ENCODE assay signal across 10 mouse cellular contexts in genomic region chr2:104034832-104035472, GRCm38 (mm10). TPM values are rescaled to one million over a fixed set of nuclear protein-coding genes. Genes with fewer than 3 reads are reported as not detected.
DNase-seq lines count a peak whose midpoint lies in the region; ATAC-seq and TF ChIP-seq lines count a peak whose summit lies in the region.
"Had no signal": no experiment of that assay in that cellular context is flagged by ENCODE, and none has a peak within 500 bp of the region (broad histone marks: within the 10 kb centered on the region; RNA-seq: fewer than 3 reads in every experiment).

No protein-coding gene starts in this region.

- peaks cover 15 to 77% of the 10 kb centered on the region in 2 experiments for H3K36me3 ChIP-seq in CH12.LX (replicated peaks in 1 of 2; ENCODE audit: control insufficient read depth in 1 of 2, insufficient read depth in 1 of 2, low read length in 1 of 2)
- H3K36me3 ChIP-seq in liver, embryonic 13.5 days: peaks cover 80% of the 10 kb centered on the region

- H3K79me2 ChIP-seq in CH12.LX (replicated peaks; ENCODE audit: control insufficient read depth, extremely low read depth, insufficient read depth, poor library complexity, severe bottlenecking): no peaks in the 10 kb centered on the region; the same call in 1 of the 2 replicates

- peak; percentile 63 for ATAC-seq in liver, embryonic 13.5 days (ENCODE audit: low read depth)

- H3K9me3 ChIP-seq in CH12.LX (replicated peaks; ENCODE audit: low read length): no peaks in the 10 kb centered on the region
- H3K9me3 ChIP-seq in liver, embryonic 13.5 days (replicated peaks): no peaks in the 10 kb centered on the region
- H3K9me3 ChIP-seq: heart, embryonic 13.5 days had no signal

- no peak for TF ChIP-seq POLR2A in CH12.LX (IDR thresholded peaks at IDR 0.05; ENCODE audit: low read depth, low read length)

- in situ Hi-C loops in CH12.LX (cut with MboI; ENCODE audit: low pct_ligation_motif_present, low pct_unique_long_range_greater_than_20kb, low sequenced_read_pairs): loop anchor here (25.0 kb wide), 1 partner anchor 552 kb away; the partner anchor contains the start of gene Cstf3

- TF ChIP-seq RAD21 in CH12.LX (IDR thresholded peaks at IDR 0.05; ENCODE audit: low read depth, low read length): peak; percentile 88

- H3K4me1 ChIP-seq in CH12.LX (ENCODE audit: control insufficient read depth in 1 of 2, insufficient read depth in 2 of 2): peaks cover 0 to 18% of the 10 kb centered on the region in 2 experiments; a peak in 2 of 4 replicates
- peaks cover 22% of the 10 kb centered on the region for H3K4me1 ChIP-seq in liver, embryonic 13.5 days (replicated peaks)

- H3K9ac ChIP-seq in CH12.LX (ENCODE audit: insufficient read depth, low read depth): no peak overlapping the region
- no peak overlapping the region for H3K9ac ChIP-seq in liver, embryonic 13.5 days

- H3K27me3 ChIP-seq in CH12.LX (replicated peaks): no peaks in the 10 kb centered on the region
- H3K27me3 ChIP-seq in liver, embryonic 13.5 days: no peaks in the 10 kb centered on the region
- H3K27me3 ChIP-seq: heart, embryonic 13.5 days had no signal

- 39% methylated on average over 3 of the region's 3 CpGs for WGBS in liver, embryonic 13.5 days (ENCODE audit: insufficient replicate concordance)

- DNase-seq in CH12.LX (ENCODE audit: extremely low read depth): peak; percentile 41
- peak; percentile 65 to 72 for DNase-seq in adrenal gland, adult 18-20 months (ENCODE audit: low spot score in 2 of 2)
- DNase-seq in embryo, embryonic 10 days (ENCODE audit: low spot score): peak; percentile 84
- peak; percentile 45 for DNase-seq in gastrocnemius, postnatal 14 days
- DNase-seq in kidney, postnatal 14 days: peak; percentile 69
- peak; percentile 40 for DNase-seq in liver, embryonic 13.5 days
- DNase-seq in ovary, adult 18-20 months (ENCODE audit: low spot score): peak; percentile 31
- peak; percentile 41 for DNase-seq in thymus, postnatal 25 days

- dilution Hi-C loops in CH12.LX (cut with MboI; ENCODE audit: extremely low pct_ligation_motif_present, extremely low pct_unique_long_range_greater_than_20kb, low sequenced_read_pairs): no loop called here

- TF ChIP-seq CTCF in CH12.LX (conservative IDR thresholded peaks at IDR 0.05 in 1 of 2, IDR thresholded peaks at IDR 0.05 in 1 of 2; ENCODE audit: low read depth in 2 of 2, low read length in 2 of 2): peak; percentile 92 to 96

- H3K4me3 ChIP-seq in CH12.LX (replicated peaks in 1 of 3; ENCODE audit: low read depth in 2 of 3, low read length in 2 of 3, poor library complexity in 1 of 3): no peak overlapping the region
- no peak overlapping the region for H3K4me3 ChIP-seq in liver, embryonic 13.5 days (replicated peaks)
- H3K4me3 ChIP-seq: heart, embryonic 13.5 days had no signal

- H3K27ac ChIP-seq in CH12.LX (ENCODE audit: insufficient read depth, low read depth): no peak overlapping the region
- no peak overlapping the region for H3K27ac ChIP-seq in liver, embryonic 13.5 days
- H3K27ac ChIP-seq: heart, embryonic 13.5 days had no signal

- intact Hi-C loops in gastrocnemius, postnatal 14 days (cut with DNase I; ENCODE audit: low total_unique reads): loop anchor here (10.0 kb wide), 2 partner anchors 100 to 390 kb away; no protein-coding TSS in a partner anchor

- H3K4me2 ChIP-seq in CH12.LX (ENCODE audit: insufficient read depth, low read depth, poor library complexity, severe bottlenecking): no peak overlapping the region
- H3K4me2 ChIP-seq in liver, embryonic 13.5 days: no peak overlapping the region
- H3K4me2 ChIP-seq: heart, embryonic 13.5 days had no signal

- no peak for TF ChIP-seq EP300 in CH12.LX (IDR thresholded peaks at IDR 0.05; ENCODE audit: low read length)

TF ChIP-seq in CH12.LX, 34 proteins besides CTCF, POLR2A, EP300 and RAD21:
- TF ChIP-seq ELF1 (IDR thresholded peaks at IDR 0.05; ENCODE audit: low read depth, low read length): no peak
- peak; percentile 76 for TF ChIP-seq SMC3 (IDR thresholded peaks at IDR 0.05; ENCODE audit: low read depth, low read length)

RNA-seq across cellular contexts. Expression of gene 4931422A03Rik, which starts 6.8 kb away (rescaled TPM):
- total RNA-seq in CH12.LX (2012; rRNA removed) (0.68 and 0.76 TPM in 2 replicates), CH12.LX (2014; rRNA removed) (not detected in 2 replicates)
- polyA plus RNA-seq in CH12.LX (2012; ENCODE audit: insufficient read length, low read depth): 0.71 and 2.4 TPM in 2 replicates
- total RNA-seq in adrenal gland, adult 18-20 months (2021): not detected
- not detected for total RNA-seq in gastrocnemius, postnatal 14 days (2021)
- 0.99 and 1.3 TPM in 2 replicates for polyA plus RNA-seq in liver, embryonic 13.5 days (2015; fragmentation: Nextera tagmentation; extraction: Ambion mirVana)

RNA-seq across cellular contexts. Expression of gene Fbxo3, which starts 7.4 kb away (rescaled TPM):
- total RNA-seq in CH12.LX (2012; rRNA removed) (28.2 and 29.7 TPM in 2 replicates), CH12.LX (2014; rRNA removed) (63.7 and 67.1 TPM in 2 replicates)
- polyA plus RNA-seq in CH12.LX (2012; ENCODE audit: insufficient read length, low read depth): 29.2 and 38.4 TPM in 2 replicates
- total RNA-seq in adrenal gland, adult 18-20 months (2021): 10 to 100 TPM; 56.0 to 80.7 TPM
- 10 to 100 TPM; 43.0 to 47.5 TPM for total RNA-seq in gastrocnemius, postnatal 14 days (2021)
- 50.2 and 61.5 TPM in 2 replicates for polyA plus RNA-seq in liver, embryonic 13.5 days (2015; fragmentation: Nextera tagmentation; extraction: Ambion mirVana)

RNA-seq across cellular contexts. Expression of gene Gm10912, which starts 30.7 kb away (rescaled TPM):
- not detected in 2 replicates for total RNA-seq in CH12.LX (2012; rRNA removed)
- not detected in 2 replicates for total RNA-seq in CH12.LX (2014; rRNA removed)
- polyA plus RNA-seq in CH12.LX (2012; ENCODE audit: insufficient read length, low read depth): not detected in 2 replicates
- total RNA-seq in adrenal gland, adult 18-20 months (2021): under 1 TPM in 1 of 2 experiments, not detected in 1; 0.36 TPM
- under 1 TPM in 1 of 2 experiments, not detected in 1; 0.22 TPM for total RNA-seq in gastrocnemius, postnatal 14 days (2021)
- polyA plus RNA-seq in liver, embryonic 13.5 days (2015; fragmentation: Nextera tagmentation; extraction: Ambion mirVana): 0.06 TPM in 1 of 2 replicates, not detected in the other
- polyA plus RNA-seq: heart, embryonic 13.5 days; stomach, embryonic 16.5 days had no signal

RNA-seq across cellular contexts. Expression of gene Gm10799, which starts 33.4 kb away (rescaled TPM):
- not detected in 2 replicates for total RNA-seq in CH12.LX (2012; rRNA removed)
- not detected in 2 replicates for total RNA-seq in CH12.LX (2014; rRNA removed)
- not detected in 2 replicates for polyA plus RNA-seq in CH12.LX (2012; ENCODE audit: insufficient read length, low read depth)
- total RNA-seq in adrenal gland, adult 18-20 months (2021): not detected
- not detected for total RNA-seq in gastrocnemius, postnatal 14 days (2021)
- not detected in 2 replicates for polyA plus RNA-seq in liver, embryonic 13.5 days (2015; fragmentation: Nextera tagmentation; extraction: Ambion mirVana)
- polyA plus RNA-seq: heart, embryonic 13.5 days; stomach, embryonic 16.5 days had no signal

RNA-seq across cellular contexts. Expression of gene Cd59b, which starts 34.7 kb away (rescaled TPM):
- total RNA-seq in CH12.LX (2012; rRNA removed) (0.25 TPM in 1 of 2 replicates, not detected in the other), CH12.LX (2014; rRNA removed) (1.6 and 2.1 TPM in 2 replicates)
- polyA plus RNA-seq in CH12.LX (2012; ENCODE audit: insufficient read length, low read depth): 0.80 and 1.00 TPM in 2 replicates
- total RNA-seq in adrenal gland, adult 18-20 months (2021): 10 to 100 TPM; 13.0 TPM
- total RNA-seq in gastrocnemius, postnatal 14 days (2021): 1 to 10 TPM; 2.2 to 3.2 TPM
- 13.1 and 13.3 TPM in 2 replicates for polyA plus RNA-seq in liver, embryonic 13.5 days (2015; fragmentation: Nextera tagmentation; extraction: Ambion mirVana)

Comparison
In these comparisons a context has a peak if more than half of its experiments do, and no peak if none do; other contexts are left out.
1. DNase-seq: peak in every context shown above with its lines; median percentile 84 in embryo, embryonic 10 days; 69 in kidney, postnatal 14 days; 68 in adrenal gland, adult 18-20 months; 45 in gastrocnemius, postnatal 14 days; 41 in CH12.LX; 41 in thymus, postnatal 25 days; 40 in liver, embryonic 13.5 days; 31 in ovary, adult 18-20 months.